Mouse (Mus musculus) erythroblast, embryonic 14.5 days (primary cell): Measurements from ENCODE around the gene Tcta. TPM values are rescaled to one million over a fixed set of nuclear protein-coding genes. Genes with fewer than 3 reads are reported as not detected.

Source experiments
- H3K27me3 ChIP-seq: 2 replicates; pipeline ENCODE4 v1.6.1; 2012; ENCODE audit warnings: inconsistent platforms; ENCODE audit not compliant: control insufficient read depth
- H3K36me3 ChIP-seq: 2 replicates; pipeline ENCODE4 v1.6.1; 2012; ENCODE audit warnings: mild to moderate bottlenecking, inconsistent platforms; ENCODE audit not compliant: control insufficient read depth
- H3K4me1 ChIP-seq: 2 replicates; pipeline ENCODE4 v1.6.1; 2012; ENCODE audit warnings: inconsistent platforms; ENCODE audit not compliant: control insufficient read depth
- H3K4me3 ChIP-seq: replicated peaks from 2 replicates; pipeline ENCODE3; 2012; ENCODE audit warnings: moderate library complexity, mild to moderate bottlenecking, inconsistent platforms
- H3K9me3 ChIP-seq: 2 replicates; pipeline ENCODE4 v1.6.1; 2012; ENCODE audit warnings: low read length, inconsistent platforms, mixed read lengths; ENCODE audit not compliant: control insufficient read depth
- GATA1 ChIP-seq: IDR thresholded peaks from 2 replicates; pipeline ENCODE4 v1.6.1; 2012; ENCODE audit warnings: low read length, inconsistent platforms, mixed read lengths
- TAL1 ChIP-seq: IDR thresholded peaks from 3 replicates; pipeline ENCODE4 v1.6.1; 2012; ENCODE audit warnings: low read length, inconsistent platforms, mixed read lengths
- polyA plus RNA-seq: library from polyadenylated mRNA; stranded (reverse); fragments of >175 nt; gene quantifications from 2 replicates; pipeline ENCODE4 v1.2.3, GENCODE M21; 2012

Gene Tcta
- polyA plus RNA-seq, 1 experiment, result 0.16 TPM

DNA sequence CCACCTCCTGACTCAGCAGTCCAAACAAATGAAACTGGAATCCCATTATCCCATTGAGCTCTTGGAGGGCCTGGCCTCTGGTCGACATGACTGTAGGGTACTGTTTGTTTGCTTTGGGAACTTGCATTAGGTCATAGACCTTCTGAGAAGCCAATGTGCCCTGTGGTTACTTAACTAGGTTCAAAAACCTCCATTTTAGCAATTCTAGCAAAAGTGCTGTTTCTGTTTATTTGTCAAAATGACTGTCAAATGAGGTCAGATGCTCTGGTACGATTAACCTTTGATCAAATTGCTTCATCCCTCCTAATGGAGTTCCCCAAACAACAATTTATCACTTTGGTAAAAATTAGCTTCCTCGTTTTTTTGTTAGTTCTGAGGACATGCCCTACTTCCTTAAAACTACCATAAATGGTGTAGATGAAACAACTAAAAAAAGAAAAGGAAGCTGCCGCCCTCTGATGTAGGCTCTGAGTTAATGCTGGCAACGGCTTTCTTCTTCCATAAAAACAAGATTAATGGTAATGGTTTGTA, 36.4 kb upstream of the Tcta start:
- no peaks in the 10 kb centered on the region for H3K27me3 ChIP-seq
- peak overlapping the region; percentile 74 for H3K4me3 ChIP-seq
- peaks cover 78% of the 10 kb centered on the region for H3K36me3 ChIP-seq
- peaks cover 79% of the 10 kb centered on the region for H3K4me1 ChIP-seq
- TF ChIP-seq GATA1 (no peak), TAL1 (no peak)
- peaks cover 3% of the 10 kb centered on the region; the same call in 1 of the 2 replicates for H3K9me3 ChIP-seq

DNA sequence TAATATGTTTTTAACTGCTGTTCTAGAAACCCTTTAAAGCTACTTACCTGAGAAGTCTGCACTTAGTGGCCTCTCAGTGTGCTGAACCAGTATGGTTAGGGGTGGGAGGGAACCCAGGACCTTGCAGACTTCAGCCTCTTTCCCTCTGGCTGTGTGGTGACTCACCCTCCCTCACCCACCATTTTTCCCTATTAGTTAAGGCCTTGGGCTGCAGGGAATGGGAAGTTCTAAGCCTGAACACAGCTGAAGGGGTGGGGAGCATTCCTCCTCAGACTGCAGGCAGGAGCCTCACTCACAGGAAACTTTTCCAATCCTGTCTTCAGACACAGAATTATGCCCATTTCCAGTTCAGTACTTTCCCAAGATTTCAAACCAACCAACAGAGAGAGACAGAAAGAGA, 35.8 kb upstream of the Tcta start:
- H3K27me3 ChIP-seq, result no peaks in the 10 kb centered on the region
- TF ChIP-seq TAL1 (no peak), GATA1 (no peak)
- H3K36me3 ChIP-seq, result peaks cover 81% of the 10 kb centered on the region
- peak overlapping the region; percentile 74 for H3K4me3 ChIP-seq
- H3K4me1 ChIP-seq, result peaks cover 73% of the 10 kb centered on the region
- peaks cover 3% of the 10 kb centered on the region; the same call in 1 of the 2 replicates for H3K9me3 ChIP-seq

DNA sequence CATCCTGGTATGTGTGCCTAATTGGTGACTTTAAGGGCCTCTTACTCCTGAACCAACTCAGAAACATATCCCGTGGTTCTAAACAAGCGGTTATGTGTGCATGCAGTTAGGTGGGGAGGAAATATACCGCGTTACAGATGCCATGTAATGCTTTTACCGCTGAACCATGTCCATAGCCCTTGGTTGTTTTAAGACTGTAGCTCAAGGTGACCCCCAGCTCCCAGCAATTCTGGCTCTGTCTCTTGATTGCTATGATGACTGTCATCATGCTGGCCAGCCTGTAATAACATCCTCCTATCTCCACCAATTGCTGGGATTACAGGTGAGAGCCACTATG, 35.1 kb upstream of the Tcta start:
- H3K4me1 ChIP-seq, result peaks cover 70% of the 10 kb centered on the region
- no peak for TF ChIP-seq GATA1
- no peak for TF ChIP-seq TAL1
- H3K27me3 ChIP-seq, result no peaks in the 10 kb centered on the region
- peaks cover 88% of the 10 kb centered on the region for H3K36me3 ChIP-seq
- peak overlapping the region; percentile 74 for H3K4me3 ChIP-seq
- peaks cover 3% of the 10 kb centered on the region; the same call in 1 of the 2 replicates for H3K9me3 ChIP-seq

- H3K36me3 ChIP-seq, result peaks cover 92% of the 10 kb centered on the region
- peak; percentile 94 for TF ChIP-seq GATA1
- peak; percentile 99 for TF ChIP-seq TAL1
- peak overlapping the region; percentile 74 for H3K4me3 ChIP-seq
- peaks cover 67% of the 10 kb centered on the region for H3K4me1 ChIP-seq
- no peaks in the 10 kb centered on the region for H3K27me3 ChIP-seq
- peaks cover 3% of the 10 kb centered on the region; the same call in 1 of the 2 replicates for H3K9me3 ChIP-seq
These were observed 34.5 kb upstream of the Tcta start for GRCm38 (mm10) chr9:108340258-108341138.

DNA sequence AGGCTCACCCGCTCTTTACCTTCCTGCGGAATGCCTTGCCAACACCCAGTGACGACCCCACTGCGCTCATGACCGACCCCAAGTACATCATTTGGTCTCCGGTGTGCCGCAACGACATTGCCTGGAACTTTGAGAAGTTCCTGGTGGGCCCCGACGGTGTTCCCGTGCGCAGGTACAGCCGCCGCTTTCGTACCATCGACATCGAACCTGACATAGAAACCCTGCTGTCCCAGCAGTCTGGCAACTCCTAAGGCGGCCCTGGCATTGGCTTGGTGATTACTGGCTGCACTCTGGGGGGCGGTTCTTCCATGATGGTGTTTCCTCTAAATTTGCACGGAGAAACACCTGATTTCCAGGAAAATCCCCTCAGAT, 33.9 kb upstream of the Tcta start:
- peak overlapping the region; percentile 74 for H3K4me3 ChIP-seq
- TF ChIP-seq TAL1, result no peak
- TF ChIP-seq GATA1, result no peak
- H3K4me1 ChIP-seq, result peaks cover 65% of the 10 kb centered on the region
- H3K9me3 ChIP-seq, result peaks cover 3% of the 10 kb centered on the region; the same call in 1 of the 2 replicates
- H3K36me3 ChIP-seq, result peaks cover 94% of the 10 kb centered on the region
- H3K27me3 ChIP-seq, result no peaks in the 10 kb centered on the region

- Histone ChIP-seq H3K27me3 (no peaks in the 10 kb centered on the region), H3K9me3 (peaks cover 3% of the 10 kb centered on the region; the same call in 1 of the 2 replicates), H3K36me3 (peaks cover 95% of the 10 kb centered on the region), H3K4me3 (peak within 1 kb of the TSS; percentile 74), H3K4me1 (peaks cover 58% of the 10 kb centered on the region)
- TF ChIP-seq TAL1, result peak; percentile 27; the same call in 1 of the 3 replicates
- TF ChIP-seq GATA1, result no peak
These were observed 33.2 kb upstream of the Tcta start, which contains the start of gene Gpx1 for GRCm38 (mm10) chr9:108338886-108339781. Gpx1 (plus strand) TSS chr9:108338903.

DNA sequence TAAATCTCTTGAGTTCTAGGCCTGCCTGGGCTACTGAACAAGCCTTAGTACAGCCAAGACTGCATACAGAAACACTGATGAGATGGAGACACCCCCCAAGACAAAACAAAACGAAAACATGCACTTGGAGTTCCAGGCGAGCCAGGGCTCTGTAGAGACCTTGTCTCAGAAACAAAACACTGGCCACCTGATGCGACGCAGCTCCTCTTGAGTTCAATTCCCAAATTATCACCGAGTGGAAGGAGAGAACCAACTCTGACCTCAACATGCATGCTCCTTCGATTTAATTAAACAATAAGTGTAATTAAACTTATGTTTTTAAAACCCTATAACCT, 32.6 kb upstream of the Tcta start:
- H3K36me3 ChIP-seq, result peaks cover 96% of the 10 kb centered on the region
- peak overlapping the region; percentile 74 for H3K4me3 ChIP-seq
- TF ChIP-seq TAL1, result no peak
- no peak for TF ChIP-seq GATA1
- H3K4me1 ChIP-seq, result peaks cover 54% of the 10 kb centered on the region
- H3K9me3 ChIP-seq, result peaks cover 3% of the 10 kb centered on the region; the same call in 1 of the 2 replicates
- no peaks in the 10 kb centered on the region for H3K27me3 ChIP-seq

- Histone ChIP-seq H3K4me3 (peak overlapping the region; percentile 74), H3K36me3 (peaks cover 97% of the 10 kb centered on the region), H3K27me3 (no peaks in the 10 kb centered on the region), H3K9me3 (peaks cover 3% of the 10 kb centered on the region; the same call in 1 of the 2 replicates), H3K4me1 (peaks cover 51% of the 10 kb centered on the region)
- TF ChIP-seq TAL1 (no peak), GATA1 (no peak)
These were observed 32.0 kb upstream of the Tcta start for GRCm38 (mm10) chr9:108337848-108338550.
